Mouse (Mus musculus) liver, embryonic 14.5 days (tissue): Measurements from ENCODE around the gene Slc7a1. TPM values are rescaled to one million over a fixed set of nuclear protein-coding genes. Genes with fewer than 3 reads are reported as not detected.
A peak's percentile ranks its signal among the peaks of the same experiment; 100 is the strongest.

Experiments
- ATAC-seq: fragments of 200-750 bp; cut with Nextera tagmentation; 2 replicates; pipeline ENCODE4 v1.8.0; 2017; ENCODE audit warnings: moderate number of reproducible peaks, mild to moderate bottlenecking, moderate library complexity; ENCODE audit not compliant: insufficient read depth
- DNase-seq, 3 experiments: peaks; one replicate each; pipeline ENCODE4 v3.0.0-alpha.2; 2012 to 2013; ENCODE audit warnings: low read depth in 3 of 3, low spot score in 3 of 3
- H3K27ac ChIP-seq: fragments of 300-500 bp; sonication (generic); 2 replicates; pipeline ENCODE4 v1.5.1; 2014; ENCODE audit warnings: moderate library complexity, mild to moderate bottlenecking, control low read depth, inconsistent platforms
- H3K27me3 ChIP-seq: fragments of 300-500 bp; sonication (generic); 2 replicates; pipeline ENCODE4 v1.6.1; 2014; ENCODE audit warnings: mild to moderate bottlenecking, low read length, moderate library complexity; ENCODE audit not compliant: control insufficient read depth, insufficient read depth
- H3K36me3 ChIP-seq: fragments of 300-500 bp; sonication (generic); replicated peaks from 2 replicates; pipeline ENCODE4 v1.6.1; 2014; ENCODE audit warnings: low read depth; ENCODE audit not compliant: control insufficient read depth, insufficient read depth
- H3K4me1 ChIP-seq, 2 experiments: fragments of 200-500 bp in 1 of 2; fragments of 300-500 bp in 1 of 2; sonication (generic) in 1 of 2; replicated peaks; 2 replicates each; pipeline ENCODE4 v1.6.1; 2012 to 2014; ENCODE audit warnings: antibody characterized with exemption in 1 of 2, inconsistent platforms in 1 of 2, low read length in 1 of 2; ENCODE audit not compliant: control insufficient read depth in 2 of 2, insufficient read depth in 2 of 2
- H3K4me2 ChIP-seq: fragments of 300-500 bp; sonication (generic); 2 replicates; pipeline ENCODE4 v1.6.1; 2014; ENCODE audit warnings: low read depth, mild to moderate bottlenecking, control low read depth, moderate library complexity
- H3K4me3 ChIP-seq, 2 experiments: fragments of 200-500 bp in 1 of 2; fragments of 300-500 bp in 1 of 2; sonication (generic) in 1 of 2; 2 replicates each; pipeline ENCODE4 v1.5.1; 2012 to 2014; ENCODE audit warnings: low read depth in 2 of 2, low read length in 2 of 2, mild to moderate bottlenecking in 2 of 2, control low read depth in 1 of 2, inconsistent platforms in 1 of 2, moderate library complexity in 1 of 2; ENCODE audit not compliant: insufficient read depth in 1 of 2
- H3K9ac ChIP-seq: fragments of 300-500 bp; sonication (generic); replicated peaks from 2 replicates; pipeline ENCODE4 v1.6.1; 2014; ENCODE audit warnings: mild to moderate bottlenecking, control low read depth, moderate library complexity
- H3K9me3 ChIP-seq: fragments of 300-500 bp; sonication (generic); 2 replicates; pipeline ENCODE4 v1.6.1; 2016; ENCODE audit warnings: low read length, mixed read lengths; ENCODE audit not compliant: control insufficient read depth
- CTCF ChIP-seq: IDR thresholded peaks from 2 replicates; pipeline ENCODE4 v1.5.1; 2016; ENCODE audit warnings: antibody characterized with exemption, low read depth, control low read depth
- EP300 ChIP-seq: IDR thresholded peaks from 2 replicates; pipeline ENCODE4 v1.6.1; 2016; ENCODE audit warnings: antibody characterized with exemption, low read depth
- WGBS: fragments of 180-500 bp; shearing (Covaris S2); extraction: QIAGEN DNeasy Blood & Tissue Kit; methylation state at CpG from one replicate; pipeline ENCODE4 v1.1.7; 2014; ENCODE audit not compliant: insufficient replicate concordance; 5-methylcytosine and 5-hydroxymethylcytosine counted together
- polyA plus RNA-seq, 2 experiments: library from polyadenylated mRNA; depleted of rRNA in 1 of 2; stranded (reverse) in 1 of 2; unstranded in 1 of 2; fragments of >200 nt; fragmentation: Nextera tagmentation in 1 of 2; extraction: Ambion mirVana in 1 of 2; gene quantifications; 2 replicates each; pipeline versions ENCODE4 v1.2.1 to v1.2.3; 2012 to 2014

Slc7a1 gene
- polyA plus RNA-seq (2012; rRNA removed) (4.7 and 4.8 TPM in 2 replicates), polyA plus RNA-seq (2014; fragmentation: Nextera tagmentation; extraction: Ambion mirVana) (17.7 and 20.3 TPM in 2 replicates)

DNA sequence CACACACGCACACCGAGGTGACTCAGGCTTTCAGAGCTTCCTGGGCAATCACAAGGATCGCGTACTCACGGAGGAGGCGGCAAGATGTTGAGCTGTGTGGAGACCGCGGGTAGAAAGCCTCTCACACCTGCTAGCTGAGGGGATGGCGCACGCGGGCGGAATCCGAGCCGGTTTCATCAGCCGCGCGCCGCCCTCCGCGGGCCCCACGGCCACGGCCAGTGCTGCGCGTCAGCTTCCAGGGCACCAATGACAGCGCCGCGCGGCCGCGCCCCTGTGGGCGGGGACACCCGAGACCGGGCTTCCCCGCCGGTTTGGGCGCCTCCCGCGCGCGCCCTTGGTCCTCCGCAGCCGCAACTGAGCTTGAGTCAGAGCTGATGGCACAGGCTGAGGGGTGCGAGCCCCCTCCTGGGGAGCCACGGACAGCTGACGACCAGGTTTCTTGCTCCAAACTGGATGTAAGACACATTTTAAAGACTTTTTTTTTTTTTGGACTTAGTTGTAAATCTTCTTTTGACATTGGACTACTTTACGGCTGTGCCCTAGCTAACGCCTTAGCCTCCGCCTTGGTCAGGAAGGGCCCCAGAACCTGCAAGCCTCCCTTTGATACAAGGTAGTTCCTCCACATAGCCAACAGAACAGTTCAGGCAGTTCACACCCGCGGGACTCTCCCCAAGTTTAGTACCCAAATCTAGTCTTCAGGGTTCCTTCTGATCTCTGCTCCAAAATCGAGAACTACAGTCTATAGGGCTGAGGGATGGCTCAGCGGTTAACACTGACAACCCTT is at the start of gene Slc7a1:
Gene Slc7a1 (minus strand): TSS at position 245 of the 784 bp plus-strand sequence.
- no peak for TF ChIP-seq CTCF
- peak; percentile 36 for TF ChIP-seq EP300
- Histone ChIP-seq H3K27me3 (no peaks in the 10 kb centered on the region), H3K4me1 (peaks cover 11 to 12% of the 10 kb centered on the region in 2 experiments), H3K9ac (peak within 1 kb of the TSS; percentile 90), H3K27ac (peak within 1 kb of the TSS; percentile 76), H3K9me3 (peaks cover 3% of the 10 kb centered on the region; the same call in 1 of the 2 replicates), H3K4me3 (peak within 1 kb of the TSS; percentile 88 to 95), H3K36me3 (peaks cover 3% of the 10 kb centered on the region; the same call in 1 of the 2 replicates), H3K4me2 (peak within 1 kb of the TSS; percentile 80)
- ATAC-seq (peak; percentile 96), DNase-seq (peak; percentile 74 to 81 (median 77))
- WGBS: 1% methylated on average over 52 of the region's 52 CpGs

DNA sequence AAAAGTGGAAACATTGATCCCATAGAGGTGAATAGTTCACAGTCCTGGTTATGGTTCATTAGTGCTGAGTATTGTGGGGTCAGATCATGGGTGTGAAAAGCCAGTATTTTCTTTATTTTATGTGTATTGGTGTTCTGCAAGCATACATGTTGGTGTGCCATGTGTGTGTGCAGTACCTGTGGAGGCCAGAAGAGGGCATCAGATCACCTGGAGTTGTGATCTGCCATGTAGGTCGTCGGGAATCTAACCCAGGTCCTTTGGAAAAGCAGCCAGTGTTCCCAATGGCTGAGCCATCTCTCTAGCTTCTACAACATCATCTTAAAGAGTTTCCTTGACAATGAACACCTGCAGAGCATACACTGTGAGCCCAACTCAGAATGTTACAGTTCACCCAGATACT is 45.3 kb upstream of the Slc7a1 start:
- H3K36me3 ChIP-seq: no peaks in the 10 kb centered on the region
- ATAC-seq (no peak), DNase-seq (no peak)
- 59% methylated on average over 2 of the region's 2 CpGs for WGBS
- no peak overlapping the region for H3K4me3 ChIP-seq
- TF ChIP-seq CTCF: peak; percentile 53
- no peak for TF ChIP-seq EP300
- no peak overlapping the region for H3K27ac ChIP-seq
- no peaks in the 10 kb centered on the region for H3K4me1 ChIP-seq
- no peaks in the 10 kb centered on the region for H3K9me3 ChIP-seq
- H3K9ac ChIP-seq: no peak overlapping the region
- H3K27me3 ChIP-seq: no peaks in the 10 kb centered on the region
- H3K4me2 ChIP-seq: no peak overlapping the region

DNA sequence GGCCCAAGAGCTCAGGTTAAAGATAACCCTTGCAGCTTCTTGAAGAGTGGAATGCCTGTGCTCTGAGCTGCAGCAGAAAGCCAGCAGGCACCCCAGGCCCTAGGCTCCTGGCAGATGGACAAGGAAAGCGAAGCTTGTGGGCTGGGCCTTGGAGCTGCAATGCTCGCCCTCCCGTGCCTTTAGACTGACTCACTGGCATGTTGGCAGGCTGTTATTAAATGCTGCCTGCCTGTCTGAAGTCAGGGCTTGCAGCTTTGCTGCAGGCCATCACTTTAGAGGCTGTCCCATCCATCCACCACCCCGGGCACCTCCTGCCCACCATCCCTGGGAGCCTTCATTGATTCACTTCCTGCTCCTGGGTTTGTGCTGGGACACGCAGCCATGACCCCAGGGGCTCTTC is 44.0 kb upstream of the Slc7a1 start:
- Histone ChIP-seq H3K4me1 (no peaks in the 10 kb centered on the region), H3K27me3 (no peaks in the 10 kb centered on the region), H3K9ac (no peak overlapping the region), H3K4me2 (no peak overlapping the region), H3K27ac (no peak overlapping the region), H3K36me3 (no peaks in the 10 kb centered on the region), H3K4me3 (no peak overlapping the region), H3K9me3 (no peaks in the 10 kb centered on the region)
- ATAC-seq: no peak
- 61% methylated on average over 5 of the region's 5 CpGs for WGBS
- no peak for TF ChIP-seq EP300
- DNase-seq: no peak

DNA sequence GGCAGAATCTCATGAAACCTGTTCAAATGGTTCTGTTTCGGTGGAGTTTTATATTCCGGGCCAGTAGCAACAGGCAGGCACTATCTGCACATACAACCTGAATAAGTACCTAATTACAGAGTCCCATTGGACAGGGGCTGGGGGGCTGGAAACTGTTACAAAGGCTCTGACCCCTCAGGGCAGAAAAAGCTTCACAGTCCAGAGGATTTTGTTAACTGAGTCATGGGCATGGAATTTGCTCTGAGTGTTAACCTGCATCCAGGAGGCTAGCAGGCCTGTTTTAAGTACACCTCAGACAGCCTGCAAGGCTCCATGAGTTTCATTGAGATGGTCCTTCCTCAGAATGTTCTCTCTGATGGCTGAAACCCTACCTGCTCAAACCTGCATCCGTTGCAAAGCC is 36.0 kb upstream of the Slc7a1 start:
- Histone ChIP-seq H3K9me3 (no peaks in the 10 kb centered on the region), H3K36me3 (no peaks in the 10 kb centered on the region), H3K4me1 (no peaks in the 10 kb centered on the region), H3K27ac (no peak overlapping the region), H3K4me3 (no peak overlapping the region), H3K27me3 (no peaks in the 10 kb centered on the region), H3K4me2 (no peak overlapping the region), H3K9ac (no peak overlapping the region)
- TF ChIP-seq CTCF (no peak), EP300 (no peak)
- DNase-seq (no peak), ATAC-seq (no peak)
- WGBS: 71% methylated on average over 3 of the region's 3 CpGs

DNA sequence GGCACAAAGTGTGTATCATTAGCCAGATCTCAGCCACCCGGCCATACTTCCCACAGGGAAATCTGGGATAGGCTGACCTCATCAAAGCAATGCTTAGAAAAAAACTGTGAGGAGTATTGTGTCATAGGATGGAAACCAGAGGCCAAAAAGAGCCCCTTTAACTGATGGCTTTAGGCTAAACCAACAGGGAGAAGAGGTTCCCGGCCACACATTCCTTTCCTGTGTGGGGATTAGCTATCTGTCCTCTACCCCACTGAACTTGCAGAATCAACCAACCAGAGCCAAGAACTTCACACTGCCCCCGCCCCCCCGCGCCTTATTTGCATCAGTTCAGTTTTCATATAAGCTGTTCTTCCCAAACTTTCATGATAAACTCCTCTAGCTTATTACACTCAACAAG is 32.4 kb upstream of the Slc7a1 start:
- H3K4me2 ChIP-seq: no peak overlapping the region
- no peaks in the 10 kb centered on the region for H3K27me3 ChIP-seq
- no peak for TF ChIP-seq CTCF
- TF ChIP-seq EP300: no peak
- ATAC-seq: no peak
- H3K4me1 ChIP-seq: no peaks in the 10 kb centered on the region
- H3K9me3 ChIP-seq: no peaks in the 10 kb centered on the region
- WGBS: 61% methylated on average over 5 of the region's 5 CpGs
- no peak for DNase-seq
- H3K4me3 ChIP-seq: no peak overlapping the region
- H3K9ac ChIP-seq: no peak overlapping the region
- H3K36me3 ChIP-seq: no peaks in the 10 kb centered on the region
- H3K27ac ChIP-seq: no peak overlapping the region
